Mouse (Mus musculus): ENCODE results near the gene Lpar1.

- TF ChIP-seq EP300 (optimal IDR thresholded peaks at IDR 0.05) (no peak), CTCF (IDR thresholded peaks at IDR 0.05; ENCODE audit: low read depth) (no peak)
Observed at GRCm38 (mm10) chr4:58516221-58516620, 37.5 kb downstream of the Lpar1 start.
